Mouse (Mus musculus): ENCODE data around the gene Ppm1j. TPM values are rescaled to one million over a fixed set of nuclear protein-coding genes. Genes with fewer than 3 reads are reported as not detected.

Ppm1j gene
- total and polyA plus RNA-seq, 3 experiments, result 0.54 to 2.7 TPM; not detected in 1

GRCm38 (mm10) chr3:104796430-104797082 is 15.7 kb downstream of the Ppm1j start:
- no peaks in the 10 kb centered on the region for H3K79me2 ChIP-seq (ENCODE audit: control insufficient read depth, insufficient read depth, low read length, poor library complexity)
- no peak overlapping the region for H3K27ac ChIP-seq (ENCODE audit: control insufficient read depth, low read depth, low read length)
- peaks cover 4 to 11% of the 10 kb centered on the region in 2 experiments for H3K4me1 ChIP-seq (ENCODE audit: control insufficient read depth in 1 of 2, insufficient read depth in 2 of 2, low read length in 2 of 2)
- H3K4me3 ChIP-seq (ENCODE audit: control insufficient read depth in 1 of 2, insufficient read depth in 1 of 2, low read depth in 2 of 2, low read length in 2 of 2), result no peak overlapping the region
- H3K27me3 ChIP-seq (ENCODE audit: control insufficient read depth in 1 of 2, insufficient read depth in 2 of 2, low read length in 2 of 2), result no peaks in the 10 kb centered on the region
- H3K36me3 ChIP-seq (ENCODE audit: control insufficient read depth in 1 of 2, insufficient read depth in 2 of 2, low read length in 2 of 2), result peaks cover 0 to 13% of the 10 kb centered on the region in 2 experiments; a peak in 3 of 4 replicates
- H3K9me3 ChIP-seq (replicated peaks; ENCODE audit: insufficient read depth, low read length), result no peaks in the 10 kb centered on the region
- TF ChIP-seq EP300 (IDR thresholded peaks at IDR 0.05; ENCODE audit: low read depth in 1 of 2, low read length in 2 of 2) (no peak), GATA1 (IDR thresholded peaks at IDR 0.05; ENCODE audit: low read depth, low read length) (no peak), BHLHE40 (IDR thresholded peaks at IDR 0.05; ENCODE audit: borderline replicate concordance, low read depth, low read length) (no peak), ZC3H11A (IDR thresholded peaks at IDR 0.05; ENCODE audit: low read depth, low read length) (no peak), SMC3 (IDR thresholded peaks at IDR 0.05; ENCODE audit: low read depth, low read length) (no peak), HCFC1 (IDR thresholded peaks at IDR 0.05; ENCODE audit: low read depth, low read length) (no peak), ZMIZ1 (IDR thresholded peaks at IDR 0.05; ENCODE audit: low read depth, low read length) (no peak), ETS1 (IDR thresholded peaks at IDR 0.05; ENCODE audit: low read depth, low read length) (no peak), JUND (IDR thresholded peaks at IDR 0.05; ENCODE audit: low read depth, low read length) (no peak), GABPA (IDR thresholded peaks at IDR 0.05; ENCODE audit: low read depth, low read length) (no peak), TCF12 (IDR thresholded peaks at IDR 0.05; ENCODE audit: low read depth, low read length) (no peak), RAD21 (IDR thresholded peaks at IDR 0.05; ENCODE audit: low read depth, low read length) (no peak), TBP (IDR thresholded peaks at IDR 0.05; ENCODE audit: low read depth, low read length) (no peak), MEF2A (IDR thresholded peaks at IDR 0.05; ENCODE audit: extremely low read depth, insufficient replicate concordance, low read depth, low read length, poor library complexity, severe bottlenecking) (no peak), CHD2 (IDR thresholded peaks at IDR 0.05; ENCODE audit: low read length) (no peak), POLR2AphosphoS2 (IDR thresholded peaks at IDR 0.05; ENCODE audit: low read length) (no peak), NELFE (IDR thresholded peaks at IDR 0.05; ENCODE audit: low read depth, low read length) (no peak), ELF1 (IDR thresholded peaks at IDR 0.05; ENCODE audit: low read depth, low read length) (no peak)
- DNase-seq (ENCODE audit: low read depth, low spot score), result no peak
- H3K9ac ChIP-seq (ENCODE audit: control insufficient read depth, low read depth, low read length, poor library complexity, severe bottlenecking), result no peak overlapping the region

GRCm38 (mm10) chr3:104800681-104801080 is 19.8 kb downstream of the Ppm1j start:
- Histone ChIP-seq H3K79me2 (ENCODE audit: control insufficient read depth, insufficient read depth, low read length, poor library complexity) (no peaks in the 10 kb centered on the region), H3K4me1 (ENCODE audit: control insufficient read depth in 1 of 2, insufficient read depth in 2 of 2, low read length in 2 of 2) (no peaks in the 10 kb centered on the region), H3K36me3 (ENCODE audit: control insufficient read depth in 1 of 2, insufficient read depth in 2 of 2, low read length in 2 of 2) (peaks cover 0 to 2% of the 10 kb centered on the region in 2 experiments; a peak in 1 of 4 replicates), H3K27ac (ENCODE audit: control insufficient read depth, low read depth, low read length) (no peak overlapping the region), H3K4me3 (ENCODE audit: control insufficient read depth in 1 of 2, insufficient read depth in 1 of 2, low read depth in 2 of 2, low read length in 2 of 2) (no peak overlapping the region), H3K9ac (ENCODE audit: control insufficient read depth, low read depth, low read length, poor library complexity, severe bottlenecking) (no peak overlapping the region), H3K9me3 (replicated peaks; ENCODE audit: insufficient read depth, low read length) (no peaks in the 10 kb centered on the region), H3K27me3 (ENCODE audit: control insufficient read depth in 1 of 2, insufficient read depth in 2 of 2, low read length in 2 of 2) (no peaks in the 10 kb centered on the region)
- no peak for DNase-seq (ENCODE audit: low read depth, low spot score)
- TF ChIP-seq SMC3 (IDR thresholded peaks at IDR 0.05; ENCODE audit: low read depth, low read length) (no peak), USF2 (IDR thresholded peaks at IDR 0.05; ENCODE audit: borderline replicate concordance in 1 of 2, insufficient read depth in 1 of 2, low read depth in 1 of 2, low read length in 2 of 2) (no peak), MAZ (IDR thresholded peaks at IDR 0.05; ENCODE audit: low read depth, low read length) (no peak), ETS1 (IDR thresholded peaks at IDR 0.05; ENCODE audit: low read depth, low read length) (no peak), UBTF (IDR thresholded peaks at IDR 0.05; ENCODE audit: borderline replicate concordance, insufficient read depth, low read depth, low read length) (no peak), ZMIZ1 (IDR thresholded peaks at IDR 0.05; ENCODE audit: low read depth, low read length) (no peak), MEF2A (IDR thresholded peaks at IDR 0.05; ENCODE audit: extremely low read depth, insufficient replicate concordance, low read depth, low read length, poor library complexity, severe bottlenecking) (no peak), ZKSCAN1 (IDR thresholded peaks at IDR 0.05; ENCODE audit: low read depth, low read length) (no peak), RCOR1 (IDR thresholded peaks at IDR 0.05; ENCODE audit: low read depth, low read length) (no peak), TAL1 (IDR thresholded peaks at IDR 0.05; ENCODE audit: low read length) (no peak), POLR2AphosphoS5 (IDR thresholded peaks at IDR 0.05; ENCODE audit: borderline replicate concordance, low read depth, low read length) (no peak), ZNF384 (IDR thresholded peaks at IDR 0.05; ENCODE audit: low read depth, low read length) (no peak), CHD2 (IDR thresholded peaks at IDR 0.05; ENCODE audit: low read length) (no peak), ZC3H11A (IDR thresholded peaks at IDR 0.05; ENCODE audit: low read depth, low read length) (no peak), JUND (IDR thresholded peaks at IDR 0.05; ENCODE audit: low read depth, low read length) (no peak), MYB (IDR thresholded peaks at IDR 0.05; ENCODE audit: low read depth, low read length) (no peak), GABPA (IDR thresholded peaks at IDR 0.05; ENCODE audit: low read depth, low read length) (no peak), TBP (IDR thresholded peaks at IDR 0.05; ENCODE audit: low read depth, low read length) (no peak), RAD21 (IDR thresholded peaks at IDR 0.05; ENCODE audit: low read depth, low read length) (no peak), CHD1 (IDR thresholded peaks at IDR 0.05; ENCODE audit: low read depth, low read length) (no peak)

Data from MEL (cell line).